Mouse (Mus musculus): ENCODE results near the gene Ank3. TPM values are rescaled to one million over a fixed set of nuclear protein-coding genes. Genes with fewer than 3 reads are reported as not detected.

Ank3 gene
- polyA plus RNA-seq, 1 experiment from 2014 or later, result 136 TPM

GRCm38 (mm10) chr10:69764402-69764801, 365.8 kb downstream of the Ank3 start:
- H3K36me3 ChIP-seq (replicated peaks; ENCODE audit: control insufficient read depth, insufficient read depth), result no peaks in the 10 kb centered on the region
- H3K27ac ChIP-seq, result peak overlapping the region; percentile 58
- ATAC-seq (ENCODE audit: low FRiP score) (no peak), DNase-seq (ENCODE audit: low spot score) (no peak)
- H3K4me2 ChIP-seq (replicated peaks), result no peak overlapping the region
- no peaks in the 10 kb centered on the region for H3K27me3 ChIP-seq (ENCODE audit: control insufficient read depth, insufficient read depth, low read length)
- 37% methylated on average over 4 of the region's 4 CpGs for WGBS
- no peak overlapping the region for H3K4me3 ChIP-seq (replicated peaks; ENCODE audit: low read length)
- no peak overlapping the region for H3K9ac ChIP-seq
- H3K4me1 ChIP-seq (replicated peaks; ENCODE audit: control insufficient read depth, insufficient read depth, low read length), result peaks cover 16% of the 10 kb centered on the region
- H3K9me3 ChIP-seq (ENCODE audit: control insufficient read depth, low read length), result no peaks in the 10 kb centered on the region

GRCm38 (mm10) chr10:69777065-69777645, 378.6 kb downstream of the Ank3 start:
- DNase-seq (ENCODE audit: low spot score), result no peak
- no peaks in the 10 kb centered on the region for H3K36me3 ChIP-seq (replicated peaks; ENCODE audit: control insufficient read depth, insufficient read depth)
- no peak overlapping the region for H3K27ac ChIP-seq
- no peak overlapping the region for H3K4me2 ChIP-seq (replicated peaks)
- H3K27me3 ChIP-seq (ENCODE audit: control insufficient read depth, insufficient read depth, low read length), result no peaks in the 10 kb centered on the region
- no peak overlapping the region for H3K9ac ChIP-seq
- no peak overlapping the region for H3K4me3 ChIP-seq (replicated peaks; ENCODE audit: low read length)
- H3K4me1 ChIP-seq (replicated peaks; ENCODE audit: control insufficient read depth, insufficient read depth, low read length), result no peaks in the 10 kb centered on the region
- WGBS, result 87% methylated on average over 12 of the region's 12 CpGs
- no peaks in the 10 kb centered on the region for H3K9me3 ChIP-seq (ENCODE audit: control insufficient read depth, low read length)
- no peak for ATAC-seq (ENCODE audit: low FRiP score)

- no peak overlapping the region for H3K9ac ChIP-seq
- H3K4me1 ChIP-seq (replicated peaks; ENCODE audit: control insufficient read depth, insufficient read depth, low read length), result no peaks in the 10 kb centered on the region
- 80% methylated on average over 11 of the region's 11 CpGs for WGBS
- no peaks in the 10 kb centered on the region for H3K36me3 ChIP-seq (replicated peaks; ENCODE audit: control insufficient read depth, insufficient read depth)
- no peak overlapping the region for H3K4me3 ChIP-seq (replicated peaks; ENCODE audit: low read length)
- no peak for DNase-seq (ENCODE audit: low spot score)
- H3K4me2 ChIP-seq (replicated peaks), result no peak overlapping the region
- no peaks in the 10 kb centered on the region for H3K9me3 ChIP-seq (ENCODE audit: control insufficient read depth, low read length)
- 0 out of 2 replicates have a peak overlapping the region, but pooled peaks have one; percentile 1 for H3K27ac ChIP-seq
- no peaks in the 10 kb centered on the region for H3K27me3 ChIP-seq (ENCODE audit: control insufficient read depth, insufficient read depth, low read length)
- no peak for ATAC-seq (ENCODE audit: low FRiP score)
These were observed 379.2 kb downstream of the Ank3 start for GRCm38 (mm10) chr10:69777736-69778135.

GRCm38 (mm10) chr10:69779246-69779645, 380.7 kb downstream of the Ank3 start:
- H3K9ac ChIP-seq, result no peak overlapping the region
- no peak for DNase-seq (ENCODE audit: low spot score)
- H3K9me3 ChIP-seq (ENCODE audit: control insufficient read depth, low read length), result no peaks in the 10 kb centered on the region
- H3K27ac ChIP-seq, result no peak overlapping the region
- no peaks in the 10 kb centered on the region for H3K36me3 ChIP-seq (replicated peaks; ENCODE audit: control insufficient read depth, insufficient read depth)
- H3K4me3 ChIP-seq (replicated peaks; ENCODE audit: low read length), result no peak overlapping the region
- no peak overlapping the region for H3K4me2 ChIP-seq (replicated peaks)
- H3K4me1 ChIP-seq (replicated peaks; ENCODE audit: control insufficient read depth, insufficient read depth, low read length), result no peaks in the 10 kb centered on the region
- no peak for ATAC-seq (ENCODE audit: low FRiP score)
- H3K27me3 ChIP-seq (ENCODE audit: control insufficient read depth, insufficient read depth, low read length), result no peaks in the 10 kb centered on the region
- WGBS, result 87% methylated on average over 3 of the region's 3 CpGs

- H3K27ac ChIP-seq, result no peak overlapping the region
- H3K4me2 ChIP-seq (replicated peaks), result no peak overlapping the region
- ATAC-seq (ENCODE audit: low FRiP score) (0 out of 2 replicates have a peak, but pooled peaks have one; percentile 39), DNase-seq (ENCODE audit: low spot score) (peak; percentile 65)
- no peaks in the 10 kb centered on the region for H3K27me3 ChIP-seq (ENCODE audit: control insufficient read depth, insufficient read depth, low read length)
- WGBS, result 21% methylated on average over 8 of the region's 8 CpGs
- no peaks in the 10 kb centered on the region for H3K36me3 ChIP-seq (replicated peaks; ENCODE audit: control insufficient read depth, insufficient read depth)
- H3K4me1 ChIP-seq (replicated peaks; ENCODE audit: control insufficient read depth, insufficient read depth, low read length), result peaks cover 5% of the 10 kb centered on the region
- H3K9ac ChIP-seq, result no peak overlapping the region
- H3K9me3 ChIP-seq (ENCODE audit: control insufficient read depth, low read length), result no peaks in the 10 kb centered on the region
- H3K4me3 ChIP-seq (replicated peaks; ENCODE audit: low read length), result no peak overlapping the region
These were observed 382.9 kb downstream of the Ank3 start for GRCm38 (mm10) chr10:69781491-69781890.

- Histone ChIP-seq H3K9ac (no peak overlapping the region), H3K4me1 (replicated peaks; ENCODE audit: control insufficient read depth, insufficient read depth, low read length) (peaks cover 15% of the 10 kb centered on the region), H3K4me2 (replicated peaks) (no peak overlapping the region), H3K9me3 (ENCODE audit: control insufficient read depth, low read length) (no peaks in the 10 kb centered on the region), H3K27ac (no peak overlapping the region), H3K36me3 (replicated peaks; ENCODE audit: control insufficient read depth, insufficient read depth) (no peaks in the 10 kb centered on the region), H3K4me3 (replicated peaks; ENCODE audit: low read length) (no peak overlapping the region), H3K27me3 (ENCODE audit: control insufficient read depth, insufficient read depth, low read length) (no peaks in the 10 kb centered on the region)
- ATAC-seq (ENCODE audit: low FRiP score) (no peak), DNase-seq (ENCODE audit: low spot score) (no peak)
- 55% methylated on average over 7 of the region's 7 CpGs for WGBS
These were observed 386.7 kb downstream of the Ank3 start for GRCm38 (mm10) chr10:69785235-69785634.

GRCm38 (mm10) chr10:69785692-69786091, 387.1 kb downstream of the Ank3 start:
- H3K9ac ChIP-seq, result no peak overlapping the region
- H3K27me3 ChIP-seq (ENCODE audit: control insufficient read depth, insufficient read depth, low read length), result no peaks in the 10 kb centered on the region
- no peak overlapping the region for H3K27ac ChIP-seq
- H3K4me3 ChIP-seq (replicated peaks; ENCODE audit: low read length), result no peak overlapping the region
- H3K36me3 ChIP-seq (replicated peaks; ENCODE audit: control insufficient read depth, insufficient read depth), result no peaks in the 10 kb centered on the region
- no peak for ATAC-seq (ENCODE audit: low FRiP score)
- DNase-seq (ENCODE audit: low spot score), result no peak
- no peak overlapping the region for H3K4me2 ChIP-seq (replicated peaks)
- H3K9me3 ChIP-seq (ENCODE audit: control insufficient read depth, low read length), result no peaks in the 10 kb centered on the region
- 85% methylated on average over 8 of the region's 8 CpGs for WGBS
- H3K4me1 ChIP-seq (replicated peaks; ENCODE audit: control insufficient read depth, insufficient read depth, low read length), result peaks cover 15% of the 10 kb centered on the region

GRCm38 (mm10) chr10:69786220-69786993, 387.8 kb downstream of the Ank3 start:
- Histone ChIP-seq H3K4me1 (replicated peaks; ENCODE audit: control insufficient read depth, insufficient read depth, low read length) (peaks cover 15% of the 10 kb centered on the region), H3K4me3 (replicated peaks; ENCODE audit: low read length) (no peak overlapping the region), H3K36me3 (replicated peaks; ENCODE audit: control insufficient read depth, insufficient read depth) (no peaks in the 10 kb centered on the region), H3K27me3 (ENCODE audit: control insufficient read depth, insufficient read depth, low read length) (no peaks in the 10 kb centered on the region), H3K9me3 (ENCODE audit: control insufficient read depth, low read length) (no peaks in the 10 kb centered on the region), H3K9ac (no peak overlapping the region), H3K27ac (no peak overlapping the region), H3K4me2 (replicated peaks) (no peak overlapping the region)
- DNase-seq (ENCODE audit: low spot score) (no peak), ATAC-seq (ENCODE audit: low FRiP score) (no peak)
- WGBS, result 61% methylated on average over 13 of the region's 13 CpGs

- H3K4me1 ChIP-seq (replicated peaks; ENCODE audit: control insufficient read depth, insufficient read depth, low read length), result peaks cover 19% of the 10 kb centered on the region
- no peaks in the 10 kb centered on the region for H3K9me3 ChIP-seq (ENCODE audit: control insufficient read depth, low read length)
- H3K36me3 ChIP-seq (replicated peaks; ENCODE audit: control insufficient read depth, insufficient read depth), result no peaks in the 10 kb centered on the region
- no peak overlapping the region for H3K4me2 ChIP-seq (replicated peaks)
- ATAC-seq (ENCODE audit: low FRiP score) (no peak), DNase-seq (ENCODE audit: low spot score) (no peak)
- 38% methylated on average over 10 of the region's 10 CpGs for WGBS
- H3K27ac ChIP-seq, result no peak overlapping the region
- no peak overlapping the region for H3K4me3 ChIP-seq (replicated peaks; ENCODE audit: low read length)
- no peak overlapping the region for H3K9ac ChIP-seq
- no peaks in the 10 kb centered on the region for H3K27me3 ChIP-seq (ENCODE audit: control insufficient read depth, insufficient read depth, low read length)
These were observed 388.8 kb downstream of the Ank3 start for GRCm38 (mm10) chr10:69787379-69787778.
